Mouse (Mus musculus) lung, adult 2 months (tissue): ENCODE data around the gene Lnpk.

ENCODE experiments used
- CTCF ChIP-seq: fragments of 200-500 bp; IDR thresholded peaks from 2 replicates; pipeline ENCODE4 v1.5.1; 2011; ENCODE audit warnings: mild to moderate bottlenecking, low read length, control low read depth; ENCODE audit not compliant: insufficient read depth
- POLR2A ChIP-seq: fragments of 200-500 bp; IDR thresholded peaks from 2 replicates; pipeline ENCODE4 v1.6.1; 2011; ENCODE audit warnings: low read depth, mild to moderate bottlenecking, control low read depth, low read length, borderline replicate concordance; ENCODE audit errors: extremely low read depth

- TF ChIP-seq CTCF (no peak), POLR2A (no peak)
Measured at GRCm38 (mm10) chr2:74559092-74559491, 20.1 kb downstream of the Lnpk start.
